Mouse (Mus musculus) liver (tissue): ENCODE results near the gene Cdkl2.

Source experiments
- DNase-seq: peaks from one replicate; pipeline ENCODE4 v3.0.0-alpha.2; 2020; ENCODE audit warnings: mixed read lengths

Cdkl2 gene

GRCm38 (mm10) chr5:92043783-92044182 lies at the start of gene Cdkl2:
TSS of gene Cdkl2 (minus strand) at chr5:92043883.
- no peak for DNase-seq

GRCm38 (mm10) chr5:92087469-92087868 lies 43.8 kb upstream of the Cdkl2 start:
- DNase-seq, result no peak

- DNase-seq, result no peak
These were observed 42.3 kb upstream of the Cdkl2 start for GRCm38 (mm10) chr5:92085821-92086550.

- DNase-seq, result no peak
These were observed 41.6 kb upstream of the Cdkl2 start for GRCm38 (mm10) chr5:92085246-92085645.

GRCm38 (mm10) chr5:92083417-92084038 lies 39.8 kb upstream of the Cdkl2 start, which contains the start of gene G3bp2:
TSS of gene G3bp2 (minus strand) at chr5:92083719.
- peak; percentile 96 for DNase-seq

GRCm38 (mm10) chr5:92082821-92083401 lies 39.2 kb upstream of the Cdkl2 start:
- DNase-seq, result peak; percentile 79

GRCm38 (mm10) chr5:92081326-92081725 lies 37.6 kb upstream of the Cdkl2 start:
- no peak for DNase-seq

- no peak for DNase-seq
These were observed 36.7 kb upstream of the Cdkl2 start for GRCm38 (mm10) chr5:92080400-92080799.

- peak; percentile 33 for DNase-seq
These were observed 35.6 kb upstream of the Cdkl2 start for GRCm38 (mm10) chr5:92079304-92079703.

GRCm38 (mm10) chr5:92078751-92079150 lies 35.1 kb upstream of the Cdkl2 start:
- DNase-seq, result no peak

- no peak for DNase-seq
These were observed 32.6 kb upstream of the Cdkl2 start for GRCm38 (mm10) chr5:92076273-92076672.

GRCm38 (mm10) chr5:92074061-92074460 lies 30.4 kb upstream of the Cdkl2 start:
- DNase-seq, result peak; percentile 66

- DNase-seq, result no peak
These were observed 19.5 kb upstream of the Cdkl2 start for GRCm38 (mm10) chr5:92063192-92063591.

GRCm38 (mm10) chr5:92052866-92053265 lies 9.2 kb upstream of the Cdkl2 start:
- DNase-seq, result no peak

- DNase-seq, result no peak
These were observed 6.7 kb upstream of the Cdkl2 start for GRCm38 (mm10) chr5:92050419-92050818.

- DNase-seq, result peak; percentile 96
These were observed 1.0 kb downstream of the Cdkl2 start for GRCm38 (mm10) chr5:92042377-92043348.

- DNase-seq, result no peak
These were observed 23.7 kb downstream of the Cdkl2 start for GRCm38 (mm10) chr5:92019960-92020359.

GRCm38 (mm10) chr5:92011756-92012155 lies 31.9 kb downstream of the Cdkl2 start:
- no peak for DNase-seq

GRCm38 (mm10) chr5:92009827-92010226 lies 33.9 kb downstream of the Cdkl2 start:
- DNase-seq, result peak; percentile 4

- DNase-seq, result peak; percentile 7
These were observed 40.7 kb downstream of the Cdkl2 start for GRCm38 (mm10) chr5:92003011-92003410.

GRCm38 (mm10) chr5:92000770-92001169 lies 42.9 kb downstream of the Cdkl2 start:
- peak; percentile 14 for DNase-seq

GRCm38 (mm10) chr5:91994546-91994945 lies 49.1 kb downstream of the Cdkl2 start:
- DNase-seq, result no peak

GRCm38 (mm10) chr5:91993061-91993460 lies 50.6 kb downstream of the Cdkl2 start:
- DNase-seq, result no peak
